Mouse (Mus musculus) gonadal fat pad, adult 2 months (tissue): ENCODE measurements at regions not wholly inside any gene's neighbourhood (a gene's known extent, or its start where the extent isn't known, plus 50 kb on each side); places are given as distances from the start of the nearest gene placed in this dataset.
A peak's percentile ranks its signal among the peaks of the same experiment; 100 is the strongest.

Experiments
- DNase-seq: peaks from one replicate; pipeline ENCODE4 v3.0.0-alpha.2; 2012; ENCODE audit warnings: low read depth

DNA sequence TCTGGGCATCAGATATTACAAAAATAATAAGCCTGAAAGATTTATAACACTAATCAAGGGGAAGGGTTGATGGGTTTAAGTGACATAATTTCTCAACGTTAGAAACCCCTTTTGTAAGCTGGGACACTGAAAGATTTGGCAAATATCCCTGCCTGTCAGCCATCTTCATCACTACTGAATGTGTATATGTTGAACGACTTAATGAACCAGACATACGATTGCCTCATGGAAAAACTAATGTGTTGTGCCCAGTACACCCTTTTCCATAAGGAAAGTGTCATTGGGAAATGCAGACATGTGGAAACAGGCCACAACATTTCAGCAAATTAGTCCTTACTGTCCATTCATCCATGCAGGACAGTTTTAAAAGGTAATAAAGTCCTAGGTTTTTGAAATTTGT lies 240.7 kb upstream of the Prep start:
- DNase-seq = peak; percentile 62

DNA sequence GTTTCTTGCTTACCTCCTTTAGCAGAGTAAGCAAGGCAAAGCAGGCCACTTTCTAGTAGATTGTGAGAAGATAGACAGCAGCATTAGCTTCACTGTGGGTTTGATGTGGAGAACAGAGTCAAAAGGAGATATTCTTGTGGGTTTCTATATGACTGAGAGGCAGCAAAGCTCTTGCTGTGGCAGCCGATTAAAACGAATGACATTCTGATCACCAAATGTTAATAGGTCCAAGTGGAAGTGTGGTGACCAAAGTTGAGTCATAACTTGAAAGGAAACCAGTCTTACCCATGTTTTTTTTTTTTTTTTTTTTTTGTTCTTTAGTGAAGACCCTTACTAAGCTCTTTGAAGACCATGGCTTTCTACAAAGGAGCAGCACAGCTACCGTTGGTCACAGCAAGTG lies 245.3 kb upstream of the Prep start:
- DNase-seq = no peak

DNA sequence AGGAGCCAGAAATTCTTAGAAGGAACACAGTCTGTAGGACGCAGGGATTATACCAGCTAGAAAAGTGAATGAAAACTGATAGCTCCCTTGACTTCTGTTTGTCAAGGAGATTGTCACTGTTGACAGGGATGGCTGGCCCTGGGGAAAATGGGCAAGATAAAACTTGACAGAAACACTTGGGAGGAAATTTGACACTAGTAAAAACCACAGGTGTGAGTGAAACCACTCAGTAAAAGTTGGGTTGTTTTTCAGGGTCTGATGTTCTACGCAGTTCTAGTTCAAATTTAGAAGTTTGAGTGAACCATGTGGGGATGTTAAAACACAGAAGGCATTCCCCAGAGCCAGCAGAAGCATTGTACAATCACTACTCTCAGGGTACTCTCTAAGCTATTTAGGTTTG lies 246.6 kb upstream of the Prep start:
- no peak for DNase-seq

GRCm38 (mm10) chr10:44819361-44819760 lies 247.6 kb upstream of the Prep start:
- no peak for DNase-seq

- no peak for DNase-seq
These were observed 248.4 kb upstream of the Prep start for GRCm38 (mm10) chr10:44818615-44819014.

GRCm38 (mm10) chr10:44796205-44796604 lies 267.9 kb upstream of the Prdm1 start:
- no peak for DNase-seq

- DNase-seq = no peak
These were observed 257.1 kb upstream of the Prdm1 start for GRCm38 (mm10) chr10:44785386-44785785.

DNA sequence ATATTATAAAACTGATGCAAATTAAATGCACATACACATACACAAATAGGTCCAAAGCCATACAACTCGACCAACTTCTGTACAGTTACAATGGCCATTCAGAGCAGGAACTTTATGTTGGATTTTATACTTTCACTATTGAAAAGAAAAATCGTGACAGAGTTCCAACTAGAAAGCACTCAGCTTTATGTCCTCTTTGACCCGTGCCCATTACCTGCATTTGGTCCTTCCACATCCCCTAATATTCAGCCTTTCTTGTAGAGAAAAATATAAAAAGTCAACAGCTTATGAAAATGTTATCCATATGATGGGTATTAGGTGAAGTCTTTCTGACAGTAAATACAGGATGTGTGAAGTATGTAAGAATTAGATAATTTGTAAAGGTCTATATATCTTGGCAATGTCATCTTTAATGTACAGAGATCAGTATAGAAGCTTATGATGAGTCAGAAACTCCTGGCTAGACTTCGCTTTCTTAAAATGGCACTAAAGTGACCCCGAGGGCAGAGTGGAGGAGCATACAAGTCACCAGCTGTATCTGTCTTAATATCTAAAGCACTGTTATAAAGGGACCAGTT lies 252.2 kb upstream of the Prdm1 start:
- no peak for DNase-seq

DNA sequence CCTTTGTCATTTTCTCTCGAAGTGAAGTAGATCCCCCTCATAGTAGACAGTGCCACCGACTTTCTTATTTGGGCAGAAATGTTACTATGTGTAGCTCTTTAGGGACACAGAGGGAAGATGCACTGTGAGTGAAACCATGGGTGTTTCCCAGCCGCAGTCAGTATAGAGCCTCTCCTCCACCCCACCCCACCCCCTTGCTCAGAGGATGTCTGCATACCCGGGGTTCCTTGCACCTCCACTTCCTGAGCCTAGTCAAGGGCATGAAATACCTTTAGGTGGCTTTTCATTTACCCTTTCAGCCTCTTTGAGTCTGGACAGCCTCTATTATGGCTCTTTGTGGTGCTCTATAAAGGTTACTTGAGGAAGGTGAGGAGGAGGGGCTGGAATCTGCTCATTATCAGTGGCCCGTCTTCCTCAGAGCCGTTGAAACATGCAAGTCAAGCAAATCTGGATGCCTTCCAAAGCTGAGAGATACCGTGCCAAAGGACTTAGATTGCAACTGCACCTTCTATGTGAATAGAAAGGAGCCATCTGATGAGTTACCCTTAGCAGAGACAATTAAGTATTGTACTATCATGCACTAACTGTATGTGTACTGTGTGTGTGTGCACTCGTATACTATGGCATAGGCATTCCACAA lies 251.4 kb upstream of the Prdm1 start:
- peak; percentile 36 for DNase-seq

GRCm38 (mm10) chr10:44777214-44777613 lies 248.9 kb upstream of the Prdm1 start:
- no peak for DNase-seq

- DNase-seq = no peak
These were observed 247.9 kb upstream of the Prdm1 start for GRCm38 (mm10) chr10:44776175-44776574.

DNA sequence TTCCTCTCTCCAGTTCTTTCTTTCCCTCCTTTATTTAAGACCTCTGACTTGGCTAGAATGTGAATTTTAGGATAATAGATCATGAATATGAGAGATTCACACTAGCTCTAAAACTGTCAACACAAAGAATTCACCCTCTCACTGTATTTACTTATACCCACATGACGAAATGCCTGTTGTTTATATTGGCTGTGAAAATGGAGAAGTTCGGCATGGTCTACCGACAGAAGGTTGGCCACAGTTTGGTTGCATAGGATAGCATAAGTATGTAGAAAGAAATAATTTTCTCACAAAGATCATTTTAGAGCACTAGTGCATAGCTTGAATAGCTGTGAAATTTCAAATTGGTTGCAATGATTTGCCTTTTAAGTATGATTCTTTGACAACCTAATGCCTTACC lies 237.2 kb upstream of the Prdm1 start:
- DNase-seq = no peak

DNA sequence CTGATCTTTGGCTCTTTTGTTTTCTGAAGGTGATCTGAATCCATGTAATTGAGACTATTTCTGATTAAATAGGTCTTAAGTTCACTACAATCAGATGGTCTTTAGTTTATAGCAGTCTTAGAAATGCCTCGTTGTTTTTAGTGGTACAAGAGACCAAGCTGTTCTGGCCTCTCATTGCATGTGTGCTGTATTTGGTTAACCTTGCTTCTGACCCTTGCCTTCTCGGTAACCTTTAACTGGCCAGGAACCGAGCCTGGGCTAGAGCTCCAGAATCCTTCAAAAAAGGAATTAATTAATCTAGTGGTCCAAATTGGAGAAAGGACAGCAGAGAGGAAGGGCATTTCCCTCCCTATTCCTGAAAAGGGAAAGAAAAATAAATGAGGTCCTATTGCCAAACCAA lies 234.8 kb upstream of the Prdm1 start:
- DNase-seq = no peak

GRCm38 (mm10) chr10:44762068-44762467 lies 233.8 kb upstream of the Prdm1 start:
- DNase-seq = no peak

GRCm38 (mm10) chr10:44761324-44761723 lies 233.0 kb upstream of the Prdm1 start:
- no peak for DNase-seq

GRCm38 (mm10) chr10:44755355-44755957 lies 227.2 kb upstream of the Prdm1 start:
- DNase-seq = no peak

- DNase-seq = no peak
These were observed 226.6 kb upstream of the Prdm1 start for GRCm38 (mm10) chr10:44754930-44755329.

DNA sequence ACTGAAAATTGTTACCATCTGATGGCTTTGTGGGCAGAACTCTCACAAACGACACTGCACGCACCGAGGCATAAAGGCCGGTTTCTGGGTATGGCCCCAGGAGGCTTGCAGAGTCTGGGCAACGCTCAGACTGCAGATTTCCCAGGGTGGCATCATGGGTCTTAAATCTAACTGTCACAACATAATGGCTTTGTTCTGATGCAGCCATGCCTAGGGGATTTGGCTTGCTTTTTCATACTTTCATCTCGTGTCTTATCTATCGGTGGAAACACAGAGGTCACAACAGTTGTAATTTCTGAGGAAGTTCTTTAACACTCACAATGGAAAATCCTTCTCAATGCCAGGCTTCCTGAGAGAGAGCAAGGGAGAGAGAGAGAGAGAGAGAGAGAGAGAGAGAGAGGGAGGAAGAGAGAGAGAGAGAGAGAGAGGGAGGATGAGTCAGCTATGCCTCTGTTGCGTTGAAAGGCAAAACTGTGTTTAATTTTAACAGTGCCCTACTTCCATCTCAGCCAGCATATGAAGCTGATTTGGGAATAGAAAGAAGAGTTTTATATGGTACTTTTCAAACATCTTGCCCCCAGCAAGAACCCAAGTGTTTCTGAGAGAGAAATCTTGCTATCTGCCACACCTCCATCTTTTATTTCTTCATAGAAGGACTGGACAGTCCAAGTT lies 224.6 kb upstream of the Prdm1 start:
- DNase-seq = no peak

DNA sequence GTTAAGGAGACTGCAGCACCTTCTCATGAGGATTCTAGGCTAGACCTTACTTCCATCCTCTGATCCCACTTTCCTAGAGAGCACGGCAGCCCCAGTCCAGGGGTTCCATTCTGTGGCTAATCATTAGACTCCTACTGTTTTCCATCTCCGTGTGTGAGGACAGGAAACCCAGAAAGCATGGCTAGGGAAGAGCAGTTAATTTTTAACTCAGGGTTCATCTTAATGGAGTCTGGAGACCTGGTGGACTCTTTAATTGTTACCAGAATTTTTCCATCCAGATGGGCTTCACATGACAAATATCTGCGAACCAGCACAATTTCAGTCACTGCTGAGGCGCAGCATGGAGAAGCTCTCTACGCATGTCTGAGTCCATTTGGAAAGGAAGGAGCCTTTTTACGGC lies 222.8 kb upstream of the Prdm1 start:
- DNase-seq = no peak

DNA sequence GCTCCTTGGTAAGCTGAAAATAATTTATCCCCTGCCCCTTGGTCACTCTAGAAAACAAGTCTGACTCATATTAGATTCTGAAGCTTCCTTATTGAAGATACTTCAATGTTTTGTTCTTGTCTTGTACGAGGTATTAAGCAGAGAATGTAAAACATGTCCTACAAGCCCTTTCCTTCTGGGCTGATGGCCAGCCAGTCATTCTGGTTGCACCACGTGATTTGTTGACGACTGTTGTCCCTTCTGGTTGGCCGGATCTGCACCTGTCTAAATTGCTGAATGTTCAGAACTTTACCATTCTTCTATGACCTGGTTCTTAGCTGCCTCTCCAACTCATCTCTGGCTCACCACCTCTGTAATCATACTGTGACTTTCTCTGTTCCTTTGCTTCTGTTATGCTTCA lies 220.9 kb upstream of the Prdm1 start:
- DNase-seq = no peak

DNA sequence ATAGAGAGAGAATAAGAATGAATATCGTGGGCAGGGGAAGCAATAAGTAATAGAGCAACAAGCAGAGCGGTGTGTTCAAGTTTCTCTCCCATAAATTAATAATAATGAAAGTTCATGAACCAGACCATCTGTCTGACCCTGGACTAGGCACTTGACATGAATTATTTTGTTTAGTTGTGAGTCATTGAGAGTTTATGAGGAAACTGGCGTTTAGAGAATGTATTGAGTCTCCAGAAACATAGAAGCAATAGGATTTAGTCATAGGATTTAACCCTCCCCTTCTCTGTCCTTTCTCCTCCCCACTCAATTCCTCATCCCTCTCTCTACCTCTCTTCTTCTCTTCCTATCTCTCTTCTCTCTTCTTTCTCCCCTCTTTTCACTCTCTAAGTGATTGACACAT lies 219.1 kb upstream of the Prdm1 start:
- no peak for DNase-seq

- no peak for DNase-seq
These were observed 215.9 kb upstream of the Prdm1 start for GRCm38 (mm10) chr10:44744221-44744620.

DNA sequence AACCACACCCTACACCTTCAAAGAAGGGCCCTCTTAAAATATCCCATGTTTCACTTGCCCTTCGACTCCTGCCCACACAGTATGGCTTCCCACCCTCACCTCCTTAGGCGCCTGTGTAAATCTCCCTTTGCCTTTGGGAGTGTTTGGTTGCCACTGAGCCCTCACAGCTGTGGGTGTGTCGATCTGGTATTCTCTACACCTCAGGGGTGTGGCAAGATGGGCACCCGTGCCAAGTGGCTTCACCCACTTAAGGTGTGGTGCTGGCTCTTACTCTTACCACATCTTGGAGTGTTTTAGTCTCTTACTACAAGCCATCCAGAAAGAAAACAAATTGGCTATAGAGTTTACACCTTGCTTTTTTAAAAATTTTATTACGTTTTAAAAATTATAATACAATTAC lies 205.3 kb upstream of the Prdm1 start:
- DNase-seq = no peak
